ENCODE assay signal across 8 mouse cellular contexts in genomic region chr19:45544925-45545321, GRCm38 (mm10). TPM values are rescaled to one million over a fixed set of nuclear protein-coding genes. Genes with fewer than 3 reads are reported as not detected.
A peak's percentile ranks its signal among the peaks of the same experiment; 100 is the strongest.
DNase-seq lines count a peak whose midpoint lies in the region; ATAC-seq lines count a peak whose summit lies in the region.

No protein-coding gene starts in this region.

- intact Hi-C loops in left cerebral cortex, postnatal 14 days (cut with DNase I): loop anchor here (2.0 to 5.0 kb wide), 4 partner anchors 58 to 324 kb away; no protein-coding TSS in a partner anchor

- DNase-seq in WW6 (ENCODE audit: low read depth, low spot score): peak; percentile 58
- peak; percentile 82 to 86 for DNase-seq in cerebellum, postnatal 36 days
- peak; percentile 64 to 76 for DNase-seq in gastrocnemius, adult 8-10 months (ENCODE audit: low spot score in 2 of 2)
- DNase-seq in hindlimb bud, embryonic 11.5 days (ENCODE audit: extremely low spot score, low read depth, low spot score): peak; percentile 47
- peak; percentile 68 to 83 for DNase-seq in left cerebral cortex, postnatal 14 days (ENCODE audit: low spot score in 2 of 2)
- peak; percentile 80 for DNase-seq in right cerebral cortex, postnatal 14 days
- DNase-seq in yolk sac, embryonic 10.5 days (ENCODE audit: low spot score): peak; percentile 70

- ATAC-seq in megakaryocyte-erythroid progenitor cell, adult 5-6 weeks (replicated peaks; ENCODE audit: low FRiP score, low TSS enrichment, poor library complexity, severe bottlenecking): peak; percentile 73

RNA-seq across cellular contexts. Expression of gene Poll, which starts 15.4 kb away (rescaled TPM):
- 10 to 100 TPM; 16.0 to 17.1 (median 16.4) TPM for total RNA-seq in gastrocnemius, adult 8-10 months (2022)
- total RNA-seq in left cerebral cortex, postnatal 14 days (2021): 1 to 10 TPM; 7.6 to 7.7 TPM
- 8.6 and 10.2 TPM in 2 replicates for total RNA-seq in megakaryocyte-erythroid progenitor cell, adult 5-6 weeks (2014; fragmentation: Nextera tagmentation)
- 5.4 and 10.3 TPM in 2 replicates for total RNA-seq in megakaryocyte-erythroid progenitor cell, adult 5-6 weeks (2017)

RNA-seq across cellular contexts. Expression of gene Gm17018, which starts 15.5 kb away (rescaled TPM):
- total RNA-seq in gastrocnemius, adult 8-10 months (2022): 10 to 100 TPM; 15.3 to 18.7 (median 16.5) TPM
- 10 to 100 TPM; 58.3 to 72.0 TPM for total RNA-seq in left cerebral cortex, postnatal 14 days (2021)
- total RNA-seq in megakaryocyte-erythroid progenitor cell, adult 5-6 weeks (2014; fragmentation: Nextera tagmentation): 22.0 and 30.6 TPM in 2 replicates
- 17.5 and 23.1 TPM in 2 replicates for total RNA-seq in megakaryocyte-erythroid progenitor cell, adult 5-6 weeks (2017)

Comparison
In these comparisons a context has a peak if more than half of its experiments do, and no peak if none do; other contexts are left out.
1. Peak in every context shown above with its lines: DNase-seq and ATAC-seq.